Mouse (Mus musculus): ENCODE data around the gene Agbl1.
"Not testable (repeated sequence)": the region's sequence is repeated elsewhere in the genome, so short reads cannot be mapped to it uniquely, and the experiment has no call there.

Gene Agbl1

GRCm38 (mm10) chr7:76229311-76229937, at the start of gene Agbl1:
Gene Agbl1, plus strand, starts transcription at chr7:76229887.
- DNase-seq (ENCODE audit: low spot score) = no peak

- no peak for DNase-seq (ENCODE audit: low spot score)
These were observed 44.6 kb upstream of the Agbl1 start for GRCm38 (mm10) chr7:76185005-76185658.

- no peak for DNase-seq (ENCODE audit: low spot score)
These were observed 44.0 kb upstream of the Agbl1 start for GRCm38 (mm10) chr7:76185681-76186121.

GRCm38 (mm10) chr7:76218546-76218945, 11.1 kb upstream of the Agbl1 start:
- DNase-seq (ENCODE audit: low spot score) = no peak

GRCm38 (mm10) chr7:76219797-76220469, 9.8 kb upstream of the Agbl1 start:
- no peak for DNase-seq (ENCODE audit: low spot score)

- no peak for DNase-seq (ENCODE audit: low spot score)
These were observed 7.0 kb upstream of the Agbl1 start for GRCm38 (mm10) chr7:76222691-76223090.

GRCm38 (mm10) chr7:76228881-76229280, 806 bp upstream of the Agbl1 start:
- no peak for DNase-seq (ENCODE audit: low spot score)

- no peak for DNase-seq (ENCODE audit: low spot score)
These were observed 4.6 kb downstream of the Agbl1 start for GRCm38 (mm10) chr7:76234321-76234720.

- no peak for DNase-seq (ENCODE audit: low spot score)
These were observed 7.8 kb downstream of the Agbl1 start for GRCm38 (mm10) chr7:76237497-76237896.

- not testable (repeated sequence) for DNase-seq (ENCODE audit: low spot score)
These were observed 15.2 kb downstream of the Agbl1 start for GRCm38 (mm10) chr7:76244839-76245238.

GRCm38 (mm10) chr7:76275061-76275460, 45.4 kb downstream of the Agbl1 start:
- DNase-seq (ENCODE audit: low spot score) = no peak

GRCm38 (mm10) chr7:76282831-76283230, 53.1 kb downstream of the Agbl1 start:
- no peak for DNase-seq (ENCODE audit: low spot score)

- DNase-seq (ENCODE audit: low spot score) = no peak
These were observed 57.8 kb downstream of the Agbl1 start for GRCm38 (mm10) chr7:76287531-76287930.

GRCm38 (mm10) chr7:76321866-76322553, 92.3 kb downstream of the Agbl1 start:
- DNase-seq (ENCODE audit: low spot score) = no peak

- DNase-seq (ENCODE audit: low spot score) = no peak
These were observed 96.4 kb downstream of the Agbl1 start for GRCm38 (mm10) chr7:76326091-76326490.

- DNase-seq (ENCODE audit: low spot score) = no peak
These were observed 109.6 kb downstream of the Agbl1 start for GRCm38 (mm10) chr7:76339308-76339707.

- DNase-seq (ENCODE audit: low spot score) = no peak
These were observed 111.9 kb downstream of the Agbl1 start for GRCm38 (mm10) chr7:76341601-76342000.

GRCm38 (mm10) chr7:76353469-76353868, 123.8 kb downstream of the Agbl1 start:
- no peak for DNase-seq (ENCODE audit: low spot score)

GRCm38 (mm10) chr7:76354510-76354909, 124.8 kb downstream of the Agbl1 start:
- DNase-seq (ENCODE audit: low spot score) = peak; percentile 11

GRCm38 (mm10) chr7:76371269-76371668, 141.6 kb downstream of the Agbl1 start:
- DNase-seq (ENCODE audit: low spot score) = no peak

GRCm38 (mm10) chr7:76379493-76379892, 149.8 kb downstream of the Agbl1 start:
- no peak for DNase-seq (ENCODE audit: low spot score)

- DNase-seq (ENCODE audit: low spot score) = no peak
These were observed 152.3 kb downstream of the Agbl1 start for GRCm38 (mm10) chr7:76381986-76382385.

- no peak for DNase-seq (ENCODE audit: low spot score)
These were observed 159.6 kb downstream of the Agbl1 start for GRCm38 (mm10) chr7:76389240-76389639.
